Mouse (Mus musculus) CH12.LX (cell line): ENCODE data around the gene Frat1. TPM values are rescaled to one million over a fixed set of nuclear protein-coding genes. Genes with fewer than 3 reads are reported as not detected.

ENCODE experiments used
- DNase-seq: peaks from one replicate; pipeline ENCODE4 v3.0.0-alpha.2; 2013; ENCODE audit errors: extremely low read depth
- H3K27ac ChIP-seq: 2 replicates; pipeline ENCODE4 v1.5.1; 2012; ENCODE audit warnings: low read depth, mild to moderate bottlenecking, control low read depth, moderate library complexity; ENCODE audit not compliant: insufficient read depth
- H3K27me3 ChIP-seq: replicated peaks from 2 replicates; pipeline ENCODE3; 2012; ENCODE audit warnings: inconsistent platforms
- H3K36me3 ChIP-seq, 2 experiments: replicated peaks in 1 of 2; 2 replicates each; pipeline versions ENCODE3 to v1.6.1; 2012; ENCODE audit warnings: inconsistent platforms in 1 of 2, low read length in 1 of 2, mild to moderate bottlenecking in 1 of 2, mixed read lengths in 1 of 2, moderate library complexity in 1 of 2; ENCODE audit not compliant: control insufficient read depth in 1 of 2, insufficient read depth in 1 of 2
- H3K4me1 ChIP-seq, 2 experiments: 2 replicates each; pipeline ENCODE4 v1.6.1; 2012; ENCODE audit warnings: inconsistent platforms in 1 of 2, moderate library complexity in 1 of 2; ENCODE audit not compliant: insufficient read depth in 2 of 2, control insufficient read depth in 1 of 2
- H3K4me2 ChIP-seq: 2 replicates; pipeline ENCODE4 v1.6.1; 2012; ENCODE audit warnings: low read depth, mild to moderate bottlenecking, control low read depth; ENCODE audit not compliant: poor library complexity, insufficient read depth, severe bottlenecking
- H3K4me3 ChIP-seq, 3 experiments: fragments of 150-350 bp in 1 of 3; sonication (generic) in 1 of 3; replicated peaks in 1 of 3; 2 replicates each; pipeline versions ENCODE3 to v1.5.1; 2011 to 2012; ENCODE audit warnings: low read depth in 2 of 3, low read length in 2 of 3, mild to moderate bottlenecking in 2 of 3, moderate library complexity in 2 of 3, control low read depth in 1 of 3, improper control_type of control experiment in 1 of 3, inconsistent platforms in 1 of 3, mixed read lengths in 1 of 3; ENCODE audit not compliant: poor library complexity in 1 of 3
- H3K79me2 ChIP-seq: replicated peaks from 2 replicates; pipeline ENCODE4 v1.6.1; 2012; ENCODE audit warnings: mild to moderate bottlenecking, moderate library complexity; ENCODE audit not compliant: control insufficient read depth, poor library complexity, insufficient read depth, severe bottlenecking; ENCODE audit errors: extremely low read depth
- H3K9ac ChIP-seq: 2 replicates; pipeline ENCODE4 v1.6.1; 2012; ENCODE audit warnings: low read depth, mild to moderate bottlenecking, control low read depth, moderate library complexity; ENCODE audit not compliant: insufficient read depth
- H3K9me3 ChIP-seq: replicated peaks from 2 replicates; pipeline ENCODE3; 2012; ENCODE audit warnings: low read length, inconsistent platforms, mixed read lengths
- BHLHE40 ChIP-seq: IDR thresholded peaks from 2 replicates; pipeline ENCODE4 v1.6.1; 2011; ENCODE audit warnings: mild to moderate bottlenecking, low read depth, low read length, improper control_type of control experiment
- CTCF ChIP-seq, 2 experiments: IDR thresholded peaks in 1 of 2; conservative IDR thresholded peaks in 1 of 2; 2 replicates each; pipeline ENCODE4 v1.5.1; 2011 to 2012; ENCODE audit warnings: low read depth in 2 of 2, low read length in 2 of 2, improper control_type of control experiment in 1 of 2, inconsistent platforms in 1 of 2, mild to moderate bottlenecking in 1 of 2, moderate library complexity in 1 of 2
- ELF1 ChIP-seq: IDR thresholded peaks from 2 replicates; pipeline ENCODE4 v1.6.1; 2014; ENCODE audit warnings: low read depth, mild to moderate bottlenecking, inconsistent platforms, low read length, improper control_type of control experiment
- GABPA ChIP-seq: IDR thresholded peaks from 2 replicates; pipeline ENCODE4 v1.6.1; 2012; ENCODE audit warnings: low read depth, low read length, improper control_type of control experiment, inconsistent platforms; ENCODE audit not compliant: insufficient replicate concordance
- HCFC1 ChIP-seq: IDR thresholded peaks from 2 replicates; pipeline ENCODE4 v1.6.1; 2012; ENCODE audit warnings: low read depth, mild to moderate bottlenecking, inconsistent platforms, low read length, improper control_type of control experiment
- IRF4 ChIP-seq: IDR thresholded peaks from 2 replicates; pipeline ENCODE4 v1.6.1; 2014; ENCODE audit warnings: low read depth, mild to moderate bottlenecking, inconsistent platforms, low read length, improper control_type of control experiment
- JUN ChIP-seq: IDR thresholded peaks from 2 replicates; pipeline ENCODE4 v1.6.1; 2011; ENCODE audit warnings: low read depth, mild to moderate bottlenecking, low read length, improper control_type of control experiment, moderate library complexity; ENCODE audit not compliant: insufficient read depth
- KAT2A ChIP-seq: IDR thresholded peaks from 2 replicates; pipeline ENCODE4 v1.6.1; 2012; ENCODE audit warnings: low read length, improper control_type of control experiment, inconsistent platforms; ENCODE audit not compliant: insufficient replicate concordance
- MAX ChIP-seq: IDR thresholded peaks from 2 replicates; pipeline ENCODE4 v1.6.1; 2011; ENCODE audit warnings: low read length, improper control_type of control experiment
- MEF2A ChIP-seq: IDR thresholded peaks from 2 replicates; pipeline ENCODE4 v1.6.1; 2014; ENCODE audit warnings: low read depth, mild to moderate bottlenecking, inconsistent platforms, low read length, improper control_type of control experiment, borderline replicate concordance
- MXI1 ChIP-seq: IDR thresholded peaks from 2 replicates; pipeline ENCODE4 v1.6.1; 2011; ENCODE audit warnings: mild to moderate bottlenecking, low read depth, low read length, improper control_type of control experiment
- MYC ChIP-seq: IDR thresholded peaks from 2 replicates; pipeline ENCODE4 v1.6.1; 2011; ENCODE audit warnings: low read depth, mild to moderate bottlenecking, improper control_type of control experiment, low read length
- PAX5 ChIP-seq: IDR thresholded peaks from 2 replicates; pipeline ENCODE4 v1.6.1; 2012; ENCODE audit warnings: low read length, inconsistent platforms, mixed read lengths
- POLR2A ChIP-seq: IDR thresholded peaks from 2 replicates; pipeline ENCODE4 v1.6.1; 2011; ENCODE audit warnings: low read depth, mild to moderate bottlenecking, improper control_type of control experiment, low read length
- POLR2AphosphoS2 ChIP-seq: IDR thresholded peaks from 2 replicates; pipeline ENCODE4 v1.6.1; 2011; ENCODE audit warnings: low read depth, low read length, improper control_type of control experiment
- RAD21 ChIP-seq: IDR thresholded peaks from 2 replicates; pipeline ENCODE4 v1.6.1; 2011; ENCODE audit warnings: low read depth, mild to moderate bottlenecking, low read length, improper control_type of control experiment, moderate library complexity
- RCOR1 ChIP-seq: conservative IDR thresholded peaks from 2 replicates; pipeline ENCODE4 v1.6.1; 2012; ENCODE audit warnings: low read depth, mild to moderate bottlenecking, inconsistent platforms, low read length, improper control_type of control experiment
- TBP ChIP-seq: conservative IDR thresholded peaks from 2 replicates; pipeline ENCODE4 v1.6.1; 2011; ENCODE audit warnings: low read depth, low read length, improper control_type of control experiment
- TCF12 ChIP-seq: IDR thresholded peaks from 2 replicates; pipeline ENCODE4 v1.6.1; 2014; ENCODE audit warnings: low read depth, mild to moderate bottlenecking, inconsistent platforms, low read length, improper control_type of control experiment
- UBTF ChIP-seq: IDR thresholded peaks from 2 replicates; pipeline ENCODE4 v1.6.1; 2012; ENCODE audit warnings: low read depth, mild to moderate bottlenecking, inconsistent platforms, low read length, improper control_type of control experiment, moderate library complexity
- USF1 ChIP-seq: IDR thresholded peaks from 2 replicates; pipeline ENCODE4 v1.6.1; 2014; ENCODE audit warnings: low read depth, mild to moderate bottlenecking, inconsistent platforms, low read length, improper control_type of control experiment
- ZNF384 ChIP-seq: IDR thresholded peaks from 2 replicates; pipeline ENCODE4 v1.6.1; 2012; ENCODE audit warnings: low read depth, low read length, improper control_type of control experiment, inconsistent platforms
- dilution Hi-C: fragments of 300-500 bp; cut with MboI; formaldehyde crosslinking; loops from 2 replicates; pipeline ENCODE4 v1.14.3; 2020; ENCODE audit warnings: low sequenced_read_pairs; ENCODE audit not compliant: extremely low pct_unique_long_range_greater_than_20kb, extremely low pct_ligation_motif_present
- in situ Hi-C: fragments of 300-500 bp; cut with MboI; formaldehyde crosslinking; loops from 3 replicates; pipeline ENCODE4 v1.14.3; 2019; ENCODE audit warnings: low sequenced_read_pairs, low pct_ligation_motif_present, low pct_unique_long_range_greater_than_20kb, mixed read lengths
- polyA plus RNA-seq: library from polyadenylated mRNA; unstranded; fragments of >175 nt; gene quantifications from 2 replicates; pipeline ENCODE4 v1.2.1, GENCODE M21; 2012; ENCODE audit warnings: low read depth; ENCODE audit not compliant: insufficient read length
- total RNA-seq, 2 experiments: library from RNA; depleted of rRNA; stranded (reverse); fragments of 300-350 nt in 1 of 2; fragments of >200 nt in 1 of 2; gene quantifications; 2 replicates each; pipeline ENCODE4 v1.2.3; 2012 to 2014

Frat1 gene
- total and polyA plus RNA-seq, 3 experiments: 0.64 to 2.0 (median 0.70) TPM

- no peak for TF ChIP-seq MYC
- TF ChIP-seq MXI1: no peak
- TF ChIP-seq KAT2A: no peak
- no peak for TF ChIP-seq HCFC1
- no peak for TF ChIP-seq POLR2AphosphoS2
- TF ChIP-seq UBTF: no peak
- no peak for TF ChIP-seq JUN
- H3K4me3 ChIP-seq: peak overlapping the region in 1 of 3 experiments; percentile 70
- peaks cover 4 to 35% of the 10 kb centered on the region in 2 experiments for H3K4me1 ChIP-seq
- no peak overlapping the region for H3K27ac ChIP-seq
- peaks cover 0 to 10% of the 10 kb centered on the region in 2 experiments for H3K36me3 ChIP-seq
- peak overlapping the region; percentile 95; the same call in 1 of the 2 replicates for H3K4me2 ChIP-seq
- no peaks in the 10 kb centered on the region for H3K27me3 ChIP-seq
- in situ Hi-C loops (no loop called here), dilution Hi-C loops (no loop called here)
- peaks cover 14% of the 10 kb centered on the region; the same call in 1 of the 2 replicates for H3K79me2 ChIP-seq
- H3K9me3 ChIP-seq: peaks cover under 1% of the 10 kb centered on the region
- DNase-seq: no peak
- H3K9ac ChIP-seq: peak overlapping the region; percentile 58; the same call in 1 of the 2 replicates
Observed at GRCm38 (mm10) chr19:41800451-41800850, 29.3 kb upstream of the Frat1 start.

GRCm38 (mm10) chr19:41800986-41801741 is 28.6 kb upstream of the Frat1 start:
- no peak for DNase-seq
- Histone ChIP-seq H3K4me2 (peak overlapping the region; percentile 95), H3K9ac (peak overlapping the region; percentile 58), H3K27ac (no peak overlapping the region; the same call in 1 of the 2 replicates), H3K9me3 (peaks cover 7% of the 10 kb centered on the region), H3K4me1 (peaks cover 4 to 35% of the 10 kb centered on the region in 2 experiments), H3K36me3 (peaks cover 0 to 10% of the 10 kb centered on the region in 2 experiments), H3K4me3 (peak overlapping the region; percentile 56 to 98 (median 70)), H3K79me2 (0 out of 2 replicates have a peak, but pooled peaks cover 11% of the 10 kb centered on the region), H3K27me3 (no peaks in the 10 kb centered on the region)
- in situ Hi-C loops (no loop called here), dilution Hi-C loops (no loop called here)
- no peak for TF ChIP-seq BHLHE40
- TF ChIP-seq JUN: no peak
- no peak for TF ChIP-seq TBP
- no peak for TF ChIP-seq IRF4

- dilution Hi-C loops: no loop called here
- in situ Hi-C loops: no loop called here
- Histone ChIP-seq H3K79me2 (0 out of 2 replicates have a peak, but pooled peaks cover 11% of the 10 kb centered on the region), H3K4me3 (peak within 1 kb of the TSS; percentile 56 to 98 (median 70)), H3K27me3 (no peaks in the 10 kb centered on the region), H3K9me3 (peaks cover 7% of the 10 kb centered on the region), H3K4me1 (peaks cover 4 to 32% of the 10 kb centered on the region in 2 experiments), H3K4me2 (peak within 1 kb of the TSS; percentile 95), H3K36me3 (peaks cover 0 to 8% of the 10 kb centered on the region in 2 experiments), H3K9ac (peak within 1 kb of the TSS; percentile 58), H3K27ac (no peak within 1 kb of the TSS; the same call in 1 of the 2 replicates)
- DNase-seq: peak; percentile 98
- TF ChIP-seq USF1: no peak
- peak; percentile 45 for TF ChIP-seq IRF4
- TF ChIP-seq TBP: peak; percentile 91
- TF ChIP-seq RCOR1: no peak
- TF ChIP-seq TCF12: 0 out of 2 replicates have a peak, but pooled peaks have one; percentile 72
- no peak for TF ChIP-seq BHLHE40
- no peak; the same call in 1 of the 2 replicates for TF ChIP-seq GABPA
- TF ChIP-seq CTCF (conservative IDR thresholded peaks at IDR 0.05 in 1 of 2, IDR thresholded peaks at IDR 0.05 in 1 of 2; ENCODE audit: low read depth in 2 of 2, low read length in 2 of 2): no peak
- no peak for TF ChIP-seq MEF2A
- no peak for TF ChIP-seq POLR2AphosphoS2
- no peak for TF ChIP-seq MAX
- no peak for TF ChIP-seq ZNF384
- peak; percentile 93 for TF ChIP-seq POLR2A
- peak; percentile 57; the same call in 1 of the 2 replicates for TF ChIP-seq ELF1
- no peak for TF ChIP-seq PAX5
- TF ChIP-seq MXI1: peak; percentile 76; the same call in 1 of the 2 replicates
- no peak; the same call in 1 of the 2 replicates for TF ChIP-seq MYC
- TF ChIP-seq RAD21: no peak
Observed at GRCm38 (mm10) chr19:41801742-41802369, 27.9 kb upstream of the Frat1 start, which contains the start of gene Arhgap19. Gene Arhgap19 (minus strand): TSS chr19:41802047.
